Mouse (Mus musculus): Measurements from ENCODE around the gene Il16.

GRCm38 (mm10) chr7:83652498-83652897, 93.0 kb downstream of the Il16 start:
- TF ChIP-seq CTCF (IDR thresholded peaks at IDR 0.05; ENCODE audit: low read depth) (no peak), EP300 (IDR thresholded peaks at IDR 0.05; ENCODE audit: low read depth) (no peak)
